Mouse (Mus musculus) small intestine, adult 2 months (tissue): ENCODE results near the gene Psg22.

Experiments
- CTCF ChIP-seq: fragments of 200-500 bp; IDR thresholded peaks from 2 replicates; pipeline ENCODE4 v1.5.1; 2012; ENCODE audit warnings: low read depth, mild to moderate bottlenecking, control low read depth, inconsistent platforms, low read length, moderate library complexity, mixed read lengths; ENCODE audit not compliant: insufficient replicate concordance, insufficient read length; ENCODE audit errors: extremely low read depth
- POLR2A ChIP-seq: fragments of 200-500 bp; IDR thresholded peaks from 2 replicates; pipeline ENCODE4 v1.6.1; 2012; ENCODE audit warnings: low read depth, mild to moderate bottlenecking, control low read depth, inconsistent platforms, low read length, moderate library complexity

- TF ChIP-seq POLR2A (no peak), CTCF (no peak)
Measured at GRCm38 (mm10) chr7:18724001-18724400, 6.1 kb downstream of the Psg22 start.
